Mouse (Mus musculus) liver (tissue): ENCODE measurements at regions not wholly inside any gene's neighbourhood (a gene's known extent, or its start where the extent isn't known, plus 50 kb on each side); places are given as distances from the start of the nearest gene placed in this dataset.

ENCODE experiments used
- DNase-seq: peaks from one replicate; pipeline ENCODE4 v3.0.0-alpha.2; 2020; ENCODE audit warnings: mixed read lengths

DNA sequence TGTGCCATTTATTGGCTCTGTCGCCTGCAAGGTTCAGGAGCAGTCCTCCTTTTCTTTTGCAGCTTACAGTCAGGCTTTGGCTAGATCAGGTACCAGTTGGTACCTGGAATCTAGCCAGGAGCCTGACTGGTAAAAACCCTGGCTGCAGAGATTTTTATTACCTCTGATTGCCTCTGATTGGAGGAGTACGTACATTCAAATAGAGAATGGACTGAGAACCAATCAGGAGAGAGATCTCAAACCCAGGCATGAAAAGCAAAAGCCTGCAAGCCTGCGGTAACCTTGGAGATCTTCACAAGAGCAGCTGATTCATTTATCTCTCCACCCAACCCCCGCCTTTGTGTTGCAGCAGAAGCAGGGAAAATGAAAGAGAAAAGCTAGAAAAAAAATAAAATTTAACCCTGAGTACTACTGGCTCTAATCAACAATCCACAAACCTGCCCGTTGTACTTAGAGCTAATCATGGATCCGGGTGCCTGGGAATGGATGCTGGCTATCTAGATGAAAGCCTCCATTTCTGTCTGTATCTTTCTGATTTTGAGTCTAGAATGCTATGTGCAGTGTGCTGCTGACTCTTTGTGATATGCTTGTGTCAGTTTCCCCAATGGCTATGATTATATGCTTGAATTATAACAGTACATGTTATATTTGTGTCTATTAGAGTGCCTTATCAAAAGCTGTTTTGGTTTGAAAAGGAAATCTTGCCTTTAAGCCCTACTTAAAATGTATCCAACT, 406.2 kb upstream of the Ndn start:
- DNase-seq = no peak

DNA sequence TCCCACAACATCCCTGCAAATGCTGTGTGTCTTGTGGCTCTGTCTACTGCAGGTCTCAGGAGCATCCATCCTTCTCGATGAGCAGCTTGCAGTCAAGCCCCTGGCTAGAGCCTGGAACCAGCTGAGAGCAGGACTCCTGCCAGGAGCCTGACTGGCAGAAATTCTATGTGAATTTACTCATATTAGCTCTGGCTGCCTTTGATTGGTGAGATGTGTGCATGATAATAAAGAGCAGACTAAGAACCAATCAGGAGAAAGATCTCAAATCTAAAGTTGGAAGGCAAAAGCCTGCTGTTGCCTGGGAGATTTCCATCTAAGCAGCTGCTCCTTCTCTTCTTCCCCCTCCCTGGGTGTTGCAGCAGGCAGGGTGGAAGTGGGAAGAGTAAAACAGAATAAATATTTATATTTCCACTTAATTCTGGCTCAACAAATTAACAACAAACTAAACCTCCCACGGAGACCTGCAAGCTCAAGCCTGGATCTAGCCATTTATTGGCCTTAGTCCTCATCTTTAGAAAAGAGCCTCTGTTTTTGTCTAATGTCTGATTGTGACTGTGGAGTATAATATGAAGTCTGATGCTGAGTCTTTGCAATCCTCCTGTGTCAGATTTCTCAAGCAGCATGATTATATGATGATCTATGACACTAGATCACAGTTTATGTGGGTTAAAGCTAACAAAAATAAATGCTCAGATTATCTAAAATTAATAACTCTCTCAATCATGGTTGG, 364.0 kb upstream of the Ndn start:
- DNase-seq = no peak

DNA sequence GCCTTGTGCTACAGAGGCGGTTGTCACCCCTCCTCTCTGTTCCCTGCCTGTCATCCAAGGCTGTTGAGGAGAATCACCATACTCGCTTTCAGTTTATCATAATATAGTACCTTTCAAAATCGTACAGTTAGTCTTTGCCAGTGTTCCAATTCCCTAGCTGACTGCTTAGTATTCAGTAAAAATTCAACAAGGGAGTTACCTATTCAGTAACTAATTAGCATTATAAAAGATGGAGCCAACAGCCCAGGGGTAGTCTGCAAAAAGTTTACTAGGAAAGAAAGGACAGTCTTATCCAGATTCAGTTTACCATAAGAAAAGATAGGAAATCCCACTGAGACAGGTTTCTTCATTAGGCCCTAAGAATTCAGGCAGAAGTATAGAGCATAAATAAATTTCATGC, 319.7 kb upstream of the Ndn start:
- DNase-seq = no peak

DNA sequence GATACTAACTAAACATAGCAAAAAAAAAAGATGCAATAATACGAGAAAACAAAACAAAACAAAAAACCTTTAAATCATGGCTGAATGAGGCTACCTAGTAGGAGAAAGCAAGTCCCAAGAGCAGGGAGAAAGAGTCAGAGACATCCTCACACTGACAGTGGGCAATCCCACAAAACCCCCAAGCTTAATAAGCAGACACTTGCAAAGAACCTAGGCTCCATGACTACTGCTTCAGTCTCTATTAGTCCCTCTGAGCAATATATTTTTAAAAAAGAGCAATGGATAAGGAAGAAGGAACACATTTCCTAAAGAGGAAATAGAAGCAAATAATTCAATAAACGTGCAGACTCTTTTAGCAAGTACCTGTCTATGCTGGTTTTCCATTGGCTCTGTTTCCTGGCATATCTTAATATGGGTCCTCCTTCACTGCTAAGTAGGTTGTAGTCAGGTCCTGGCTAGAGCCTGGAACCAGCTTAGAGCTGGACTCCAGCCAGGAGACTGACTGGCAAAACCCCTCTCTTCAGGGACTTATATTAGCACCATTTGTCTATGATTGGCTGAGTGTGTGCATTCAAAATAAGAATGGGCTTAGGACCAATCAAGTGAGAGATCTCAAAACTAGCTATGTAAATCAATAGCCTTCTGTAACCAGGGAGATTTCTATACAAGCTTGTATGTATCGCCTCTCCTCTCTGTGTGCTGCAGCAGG, 300.5 kb upstream of the Ndn start:
- DNase-seq = no peak

DNA sequence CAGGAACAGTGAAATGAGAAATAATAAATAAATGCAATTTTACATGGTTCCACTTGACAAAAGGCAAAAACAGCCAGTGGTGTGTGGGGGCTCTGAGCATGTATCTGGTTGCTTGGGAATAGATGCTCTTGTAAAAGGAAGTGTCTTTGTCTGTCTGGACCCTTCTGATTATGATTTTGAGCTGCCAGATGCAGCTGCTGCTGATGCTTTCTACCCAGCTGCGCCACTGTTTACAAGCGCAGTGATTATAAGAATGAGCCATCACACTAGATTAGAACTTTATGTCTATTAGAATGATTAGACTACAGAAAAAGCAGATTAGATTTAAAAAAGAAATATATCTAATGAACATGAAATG, 299.9 kb upstream of the Ndn start:
- no peak for DNase-seq

DNA sequence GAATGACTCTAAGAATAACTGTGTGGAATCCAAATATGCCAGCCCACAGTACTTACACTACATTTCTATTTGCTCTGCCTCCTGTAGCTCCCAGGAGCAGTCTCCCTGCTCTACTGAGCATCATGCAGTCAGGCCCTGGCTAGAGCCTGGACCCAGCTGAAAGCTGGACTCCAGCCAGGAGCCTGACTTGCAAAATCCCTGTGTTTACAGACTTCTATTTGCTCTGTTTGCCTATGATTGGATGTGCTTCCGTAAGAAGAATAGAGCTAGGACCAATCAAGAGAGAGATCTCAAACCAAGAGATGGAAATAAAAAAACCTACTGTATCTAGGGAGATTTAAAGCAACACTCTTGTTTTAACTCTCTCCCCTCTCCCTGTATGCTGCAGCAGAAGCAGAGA, 267.8 kb upstream of the Ndn start:
- DNase-seq = peak; percentile 6

DNA sequence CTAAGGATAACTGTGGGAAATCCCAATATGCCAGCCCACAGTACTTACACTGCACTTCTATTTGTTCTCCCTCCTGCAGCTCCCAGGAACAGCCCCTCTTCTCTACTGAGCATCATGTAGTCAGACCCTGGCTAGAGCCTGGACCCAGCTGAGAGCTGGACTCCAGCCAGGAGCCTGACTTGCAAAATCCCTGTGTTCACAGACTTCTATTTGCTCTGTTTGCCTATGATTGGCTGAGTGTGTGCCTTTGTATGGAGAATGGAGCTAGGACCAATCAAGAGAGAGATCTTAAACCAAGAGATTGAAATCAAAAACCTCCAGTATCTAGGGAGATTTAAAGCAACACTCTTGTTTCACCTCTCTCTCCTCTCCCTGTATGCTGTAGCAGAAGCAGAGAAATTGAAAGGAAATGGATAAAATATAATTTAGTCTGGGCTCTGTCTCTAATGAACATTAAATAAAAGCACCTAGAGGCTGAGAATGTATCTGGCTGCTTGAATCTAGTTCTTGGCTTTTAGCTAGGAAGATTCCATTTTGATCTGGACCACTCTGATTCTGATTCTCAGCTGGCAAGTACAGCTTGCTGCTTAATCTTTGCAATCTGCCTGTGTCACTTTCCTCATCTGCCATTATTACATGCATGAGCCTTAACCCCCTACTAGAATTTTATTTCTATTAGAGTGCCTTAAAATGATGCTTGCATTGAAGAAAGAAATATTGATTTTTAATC, 261.1 kb upstream of the Ndn start:
- peak; percentile 5 for DNase-seq
